Mouse (Mus musculus) brain, adult 2 months (tissue): Measurements from ENCODE around the gene Slc25a36.

ENCODE experiments used
- DNase-seq: peaks from one replicate; pipeline ENCODE4 v3.0.0; 2011; ENCODE audit warnings: low read depth, low spot score

The Slc25a36 gene

GRCm38 (mm10) chr9:97110571-97111390 is at the start of gene Slc25a36:
Slc25a36 (minus strand) TSS chr9:97111157.
- peak; percentile 99 for DNase-seq

DNA sequence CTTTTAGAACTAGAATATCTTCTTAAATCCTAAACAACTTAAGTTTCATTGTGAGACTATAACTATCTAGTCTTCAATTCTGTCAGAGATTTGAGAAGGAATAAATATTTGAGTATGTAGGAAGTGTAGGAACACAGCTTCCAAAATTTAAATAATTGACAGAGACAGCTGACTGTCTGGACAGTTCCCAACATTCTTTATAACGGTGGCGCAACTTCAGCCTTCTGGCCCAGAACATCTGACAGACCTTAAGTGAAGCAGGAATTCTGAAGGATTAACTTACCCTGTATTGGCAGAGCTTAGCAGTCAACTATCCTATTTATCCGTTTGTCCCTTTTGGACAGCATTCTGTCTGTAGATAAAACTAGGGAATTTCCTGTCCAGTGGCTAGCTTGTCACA is 47.5 kb upstream of the Slc25a36 start:
- DNase-seq = no peak

DNA sequence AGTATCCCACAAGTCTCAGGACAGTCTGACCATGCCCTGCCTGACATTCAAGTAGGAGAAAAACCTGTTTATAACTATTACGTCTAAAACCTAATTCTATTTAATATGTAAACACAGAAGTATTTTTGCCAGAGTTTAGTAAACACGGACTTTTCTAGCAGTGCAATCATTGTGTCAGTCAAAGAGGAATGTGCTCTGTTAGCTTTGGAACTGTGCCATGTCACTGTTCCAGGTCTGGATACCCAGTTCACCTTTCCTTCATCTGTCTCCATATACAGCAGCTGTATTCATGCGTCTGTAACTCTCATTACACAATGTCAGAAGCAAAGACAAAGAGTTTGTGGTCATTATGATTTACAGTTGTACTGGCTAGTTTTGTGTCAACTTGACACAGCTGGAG is 45.0 kb upstream of the Slc25a36 start:
- DNase-seq = no peak

GRCm38 (mm10) chr9:97154956-97155355 is 44.0 kb upstream of the Slc25a36 start:
- no peak for DNase-seq

GRCm38 (mm10) chr9:97153006-97153405 is 42.0 kb upstream of the Slc25a36 start:
- no peak for DNase-seq

DNA sequence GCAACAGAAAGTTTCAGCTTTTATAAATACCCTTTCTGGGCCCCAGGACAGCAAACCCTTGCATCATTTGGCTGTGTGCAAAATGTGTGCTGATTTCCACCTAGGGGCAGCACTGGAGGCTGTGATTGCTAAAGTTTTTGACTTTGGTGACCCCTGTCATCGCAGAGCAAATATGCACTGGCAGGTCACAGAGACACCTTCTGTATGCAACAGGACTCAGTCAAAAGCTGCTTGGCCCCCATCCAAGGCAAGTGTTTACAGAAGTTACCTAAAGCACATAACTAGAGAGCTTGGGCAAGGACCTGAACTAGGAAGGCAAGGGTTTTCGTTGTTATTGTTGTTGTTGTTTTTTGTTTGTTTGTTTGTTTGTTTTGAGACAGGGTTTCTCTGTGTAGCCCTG is 36.3 kb upstream of the Slc25a36 start:
- DNase-seq = no peak

GRCm38 (mm10) chr9:97145351-97145750 is 34.4 kb upstream of the Slc25a36 start:
- no peak for DNase-seq

DNA sequence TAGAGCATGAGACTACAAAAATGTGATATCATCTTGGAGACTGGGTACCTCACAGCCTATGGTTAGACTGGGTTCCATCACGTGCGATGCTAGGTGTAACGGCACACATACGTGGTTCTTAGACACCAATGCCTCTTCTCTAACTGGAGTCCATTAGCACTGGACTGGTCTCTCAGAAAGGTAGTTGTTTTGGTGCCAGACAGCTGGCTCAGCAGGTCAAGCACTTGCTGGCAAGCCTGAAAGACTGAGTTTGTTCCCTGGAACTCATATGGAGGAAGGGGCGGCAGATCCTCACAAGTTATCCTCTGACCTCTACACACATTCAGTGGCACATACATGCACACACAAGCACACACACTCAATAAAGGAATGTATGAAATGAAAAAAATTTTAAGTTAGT is 32.5 kb upstream of the Slc25a36 start:
- no peak for DNase-seq

DNA sequence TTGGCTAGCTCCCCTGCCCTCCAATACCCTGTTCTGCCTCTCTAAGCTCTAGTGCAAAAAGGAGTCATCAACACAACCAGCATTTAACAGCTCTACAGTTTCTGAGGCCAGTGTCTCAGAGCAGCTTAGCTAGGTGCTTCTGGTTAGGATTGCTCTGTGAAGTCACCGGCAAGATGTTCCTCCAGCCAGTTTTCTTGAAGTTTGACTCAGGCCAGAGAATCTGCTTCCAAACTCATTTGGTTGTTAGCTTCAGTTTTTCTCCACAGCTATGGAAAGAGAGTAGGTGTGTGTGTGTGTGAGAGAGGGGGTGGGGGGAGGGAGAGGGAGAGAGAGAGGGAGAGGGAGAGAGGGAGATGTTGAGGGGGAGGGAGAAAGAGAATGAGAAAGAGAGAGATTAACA is 31.6 kb upstream of the Slc25a36 start:
- DNase-seq = peak; percentile 58

- no peak for DNase-seq
Observed at GRCm38 (mm10) chr9:97141723-97142122, 30.8 kb upstream of the Slc25a36 start.

- peak; percentile 58 for DNase-seq
Observed at GRCm38 (mm10) chr9:97140145-97140932, 29.4 kb upstream of the Slc25a36 start.

DNA sequence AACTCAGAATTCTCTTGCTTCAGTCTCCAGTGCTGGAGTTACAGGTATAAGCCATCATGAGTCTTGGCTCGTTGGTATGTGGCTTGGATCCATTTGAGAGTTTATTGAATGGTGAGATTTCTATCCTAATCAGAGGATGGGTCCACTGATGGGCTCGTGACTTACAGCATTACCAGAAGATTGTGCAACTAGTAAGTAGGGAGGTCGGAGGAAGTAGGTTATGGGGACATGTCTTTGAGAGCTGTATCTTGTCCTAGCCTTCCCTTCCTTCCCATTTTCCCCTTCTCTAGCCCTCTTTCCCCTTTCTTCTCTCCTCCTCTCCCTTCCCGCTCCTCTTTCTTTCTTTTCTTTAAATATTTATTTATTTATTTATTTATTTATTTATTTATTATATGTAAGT is 26.7 kb upstream of the Slc25a36 start:
- no peak for DNase-seq

GRCm38 (mm10) chr9:97137116-97137515 is 26.2 kb upstream of the Slc25a36 start:
- DNase-seq = no peak

DNA sequence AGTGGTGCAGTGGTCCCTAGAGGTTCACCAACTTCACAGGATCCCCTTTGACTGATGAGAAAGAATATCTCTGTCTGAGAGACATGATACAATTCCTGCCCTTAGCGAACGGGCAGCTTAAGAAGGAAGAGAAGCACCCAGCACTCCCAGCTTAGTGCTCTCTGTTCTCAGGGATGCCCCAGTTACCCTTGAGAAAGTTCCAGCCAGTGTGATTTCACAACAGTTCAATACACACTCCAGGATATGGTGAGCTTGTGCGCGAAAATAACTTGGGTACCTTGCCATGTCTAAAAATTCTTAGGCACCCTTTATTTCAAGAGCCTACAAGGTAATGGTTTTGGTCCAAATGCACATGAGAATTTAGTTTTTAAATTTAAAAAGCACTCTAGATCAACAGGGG is 24.9 kb upstream of the Slc25a36 start:
- peak; percentile 34 for DNase-seq

DNA sequence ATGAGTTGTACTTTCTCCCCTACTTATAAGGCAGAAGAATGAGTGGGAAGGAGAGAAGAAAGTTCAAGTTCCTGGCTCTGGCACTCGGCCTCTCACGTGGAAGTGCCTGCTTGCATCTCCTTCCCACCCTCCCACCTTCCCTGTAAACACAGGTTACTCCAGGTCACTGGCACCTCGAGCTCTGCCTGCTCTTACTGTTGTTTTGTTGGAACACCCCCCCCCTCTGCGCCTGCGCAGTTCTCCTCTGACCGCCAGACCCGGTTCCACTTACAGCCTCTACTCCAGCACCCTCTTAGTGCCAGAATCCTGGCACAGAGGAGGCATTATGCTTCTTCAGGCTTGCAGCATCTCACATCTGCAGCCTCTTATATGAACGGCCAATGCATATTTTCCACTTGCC is 22.2 kb upstream of the Slc25a36 start:
- peak; percentile 37 for DNase-seq

DNA sequence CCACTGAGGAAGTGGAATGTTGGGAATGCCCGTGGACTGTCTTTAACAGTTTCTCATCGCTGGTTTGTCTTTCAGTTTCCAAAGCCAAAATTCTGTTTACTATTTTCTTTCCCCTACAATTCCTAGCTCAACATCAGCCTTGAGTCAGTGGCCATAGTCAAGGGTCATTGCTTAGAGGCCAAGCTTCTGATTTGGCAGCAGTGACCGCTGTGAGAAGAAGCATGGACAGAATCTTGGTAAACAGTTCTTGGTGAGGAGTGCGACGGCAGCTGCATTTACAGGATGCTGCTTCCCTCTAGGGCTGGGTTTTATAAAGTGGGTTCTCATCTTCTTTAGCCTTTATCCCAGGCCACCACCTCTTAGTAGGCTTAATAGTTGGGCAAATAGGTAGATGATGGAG is 19.0 kb upstream of the Slc25a36 start:
- no peak for DNase-seq

DNA sequence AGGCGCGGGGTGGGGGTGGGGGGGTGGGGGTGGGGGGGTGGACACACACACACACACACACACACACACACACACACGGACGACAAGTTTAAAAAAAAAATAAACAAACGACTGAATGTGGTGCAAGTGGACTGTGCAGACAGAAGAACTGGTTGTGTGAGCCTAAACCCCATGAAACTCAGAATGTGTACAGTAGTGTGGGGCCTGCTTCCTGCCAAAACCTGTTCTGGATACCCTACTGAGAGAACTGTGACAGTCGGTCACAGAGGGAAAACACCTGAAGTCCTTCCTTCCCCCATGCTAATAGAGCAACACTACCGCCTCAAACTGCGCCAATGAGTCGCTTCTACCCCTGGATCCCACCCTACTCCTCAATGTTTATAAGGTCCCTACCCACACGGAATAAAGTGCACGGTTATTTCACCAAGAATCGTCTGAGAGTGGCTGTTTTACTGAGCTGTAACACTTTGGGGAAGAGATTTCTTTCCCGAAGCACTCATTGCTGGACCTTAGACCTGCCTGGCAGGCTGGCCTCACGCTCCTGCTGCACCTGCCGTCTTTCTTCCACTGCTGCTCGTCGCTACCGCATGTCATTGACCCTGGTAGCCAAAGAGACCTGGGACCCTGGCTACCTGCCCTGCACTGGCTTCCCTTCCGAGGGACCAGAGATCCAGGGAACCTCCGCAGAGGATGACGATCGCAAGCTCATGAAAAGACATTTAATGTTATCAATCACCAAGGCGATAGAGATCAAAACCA is 13.2 kb upstream of the Slc25a36 start:
- DNase-seq = no peak

GRCm38 (mm10) chr9:97121432-97121831 is 10.5 kb upstream of the Slc25a36 start:
- DNase-seq = no peak

DNA sequence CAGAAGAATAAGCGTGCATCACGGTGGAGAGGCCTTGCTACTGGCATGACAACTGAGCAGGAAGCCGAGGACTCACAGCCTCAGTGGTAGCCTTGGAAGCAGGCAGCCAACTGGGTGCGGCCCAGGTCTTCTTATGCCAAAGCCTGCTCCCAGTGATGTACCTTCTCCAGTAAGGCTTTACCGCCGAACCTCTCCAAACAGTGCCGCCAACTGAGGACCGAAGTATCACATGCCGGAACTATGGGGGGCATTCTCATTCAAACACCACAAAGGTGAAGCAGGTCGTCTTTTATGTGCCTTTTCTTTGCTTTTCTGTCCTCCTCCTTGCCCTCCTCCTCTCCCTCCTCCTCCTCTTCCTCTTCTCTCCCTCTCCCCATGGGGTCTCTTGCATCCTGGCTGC is 3.3 kb upstream of the Slc25a36 start:
- no peak for DNase-seq

DNA sequence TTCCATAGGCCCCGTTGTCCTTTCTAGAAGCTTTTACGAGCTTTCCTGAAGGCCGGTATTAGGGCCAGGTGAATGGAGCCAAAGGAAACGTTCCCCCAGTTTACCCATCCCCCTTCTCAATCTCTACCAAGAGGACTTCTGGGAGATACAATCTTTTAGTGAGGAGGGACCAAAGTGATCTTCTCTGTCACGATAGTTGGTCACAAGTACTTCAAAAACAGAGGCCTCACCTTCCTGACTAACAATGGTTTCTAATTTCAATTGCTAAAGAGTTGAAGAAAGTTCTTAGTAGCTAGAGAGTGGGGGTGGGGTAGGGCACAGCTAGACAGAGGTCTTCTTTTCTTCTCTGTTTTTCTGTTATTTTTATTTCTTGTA is 2.6 kb upstream of the Slc25a36 start:
- DNase-seq = no peak

DNA sequence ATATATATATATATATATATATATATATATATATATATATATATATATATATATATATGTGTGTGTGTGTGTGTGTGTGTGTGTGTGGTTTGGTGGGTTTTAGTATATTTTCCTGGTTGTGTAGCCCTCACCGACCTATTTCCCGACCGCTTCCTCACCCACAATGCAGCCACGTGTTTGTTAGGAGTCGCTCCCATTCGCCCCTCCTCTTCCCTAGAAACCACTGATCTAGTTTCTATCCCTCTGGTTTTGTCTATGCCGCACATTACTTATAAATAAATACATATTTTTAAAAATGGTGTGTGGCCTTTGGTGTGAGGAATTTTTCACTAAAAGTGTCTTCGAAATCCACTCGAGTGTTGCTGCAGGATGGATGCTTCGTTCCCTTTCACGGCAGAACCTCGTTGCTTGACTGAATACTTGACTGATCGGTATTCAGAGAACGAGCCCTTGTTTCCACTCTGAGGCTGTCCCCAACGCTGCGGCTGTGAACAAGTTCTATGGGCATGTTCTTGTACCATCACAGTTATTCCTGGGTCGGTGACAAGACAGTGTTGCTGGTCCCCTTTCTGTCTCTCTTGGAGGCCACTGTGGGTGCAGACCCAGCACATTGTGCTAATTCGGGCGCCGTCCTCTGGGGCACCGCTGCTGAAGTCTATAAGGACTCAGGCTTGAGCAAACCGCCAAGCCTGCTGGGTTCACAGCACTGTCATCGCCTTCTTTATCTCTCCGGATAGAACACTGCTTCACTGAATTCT is 2.0 kb upstream of the Slc25a36 start:
- no peak for DNase-seq

DNA sequence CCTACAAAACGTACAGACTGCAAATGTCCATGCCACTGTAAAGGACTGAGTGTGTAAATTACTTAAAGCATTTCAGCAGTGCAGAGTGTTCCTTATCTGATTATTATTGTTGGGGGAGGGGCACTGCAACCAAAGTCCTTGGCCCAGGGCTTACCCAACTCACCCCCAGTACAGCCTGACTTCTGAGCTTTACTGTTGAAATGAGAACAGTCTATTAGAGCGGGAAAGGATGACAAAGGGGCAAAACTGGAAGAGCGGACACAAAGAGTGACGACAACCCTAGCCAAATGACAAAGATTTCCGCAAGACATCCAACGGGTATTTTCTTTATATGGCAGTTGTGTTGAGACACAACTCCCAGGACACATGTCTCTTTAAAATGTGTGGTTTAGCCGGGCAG is 1.3 kb upstream of the Slc25a36 start:
- DNase-seq = no peak
